Mouse (Mus musculus): ENCODE data around the gene Fignl2. TPM values are rescaled to one million over a fixed set of nuclear protein-coding genes. Genes with fewer than 3 reads are reported as not detected.

Gene Fignl2
- total RNA-seq, 1 experiment = 8.6 TPM

DNA sequence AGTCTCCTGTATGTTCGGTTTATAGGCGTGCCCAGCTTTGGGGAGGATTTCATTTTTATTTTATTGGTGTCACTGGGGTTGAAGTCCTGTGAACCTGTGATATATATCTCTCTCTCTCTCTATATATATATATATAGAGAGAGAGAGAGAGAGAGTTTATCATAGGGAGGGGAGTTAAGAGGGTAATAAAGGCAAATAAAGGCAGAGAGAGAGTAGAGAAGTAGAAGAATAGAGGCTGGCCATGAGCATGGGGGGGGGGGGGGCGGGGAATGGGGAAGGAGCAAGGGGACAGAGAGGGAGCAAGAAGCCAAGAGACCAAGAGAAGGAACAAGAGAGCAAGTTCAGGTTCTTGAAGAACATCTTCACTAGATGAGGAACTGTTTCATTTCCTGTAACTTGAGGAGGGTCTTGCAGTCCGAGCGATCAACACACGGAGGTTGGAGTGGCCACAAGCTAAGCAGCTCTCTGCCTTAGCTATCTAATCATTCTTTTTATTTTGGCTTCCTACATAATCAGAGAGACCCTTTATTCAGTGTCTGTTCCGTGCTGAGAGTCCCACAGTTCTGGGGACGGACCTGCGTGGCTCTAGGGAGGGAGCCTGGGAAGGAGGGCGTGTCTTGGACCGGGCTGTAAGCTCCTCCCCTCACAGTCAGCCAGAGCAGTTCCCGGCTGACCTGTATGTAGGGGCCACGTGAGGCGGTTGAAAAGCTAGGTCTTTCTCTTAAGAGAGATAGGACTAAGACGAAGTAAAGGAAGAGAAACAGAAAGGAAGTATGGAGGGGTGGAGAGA, 71.9 kb downstream of the Fignl2 start:
- in situ Hi-C loops (cut with MboI; ENCODE audit: low sequenced_read_pairs in 2 of 2, unreplicated experiment in 2 of 2) = no loop called here
- H3K9ac ChIP-seq (ENCODE audit: insufficient read depth, low read depth, low read length, poor library complexity, severe bottlenecking) = no peak overlapping the region
- no peak for DNase-seq (ENCODE audit: low read depth, low spot score)
- no peak for TF ChIP-seq HCFC1 (IDR thresholded peaks at IDR 0.05; ENCODE audit: borderline replicate concordance, insufficient read depth, low read length)
- TF ChIP-seq CHD2 (IDR thresholded peaks at IDR 0.05; ENCODE audit: low read depth, low read length) = no peak
- TF ChIP-seq ZNF384 (IDR thresholded peaks at IDR 0.05; ENCODE audit: low read depth, low read length) = no peak
- TF ChIP-seq ZC3H11A (IDR thresholded peaks at IDR 0.05; ENCODE audit: borderline replicate concordance, low read depth, low read length) = no peak
- TF ChIP-seq MAFK (IDR thresholded peaks at IDR 0.05; ENCODE audit: insufficient read depth, low read depth, low read length) = no peak
- H3K9me3 ChIP-seq (ENCODE audit: control insufficient read depth, insufficient read depth, low read depth, low read length) = no peaks in the 10 kb centered on the region
- peak overlapping the region in 1 of 2 experiments; percentile 74; a peak in 2 of 4 replicates for H3K4me3 ChIP-seq (ENCODE audit: insufficient read depth in 1 of 2, low read depth in 1 of 2, low read length in 2 of 2, poor library complexity in 1 of 2, severe bottlenecking in 1 of 2)
- peaks cover 0 to 2% of the 10 kb centered on the region in 2 experiments; a peak in 1 of 4 replicates for H3K4me1 ChIP-seq (ENCODE audit: control insufficient read depth in 2 of 2, insufficient read depth in 2 of 2, low read length in 2 of 2, poor library complexity in 1 of 2)
- no peak overlapping the region for H3K27ac ChIP-seq (ENCODE audit: insufficient read depth, low read depth, low read length, poor library complexity, severe bottlenecking)
- no peaks in the 10 kb centered on the region for H3K36me3 ChIP-seq (ENCODE audit: control insufficient read depth, insufficient read depth, low read length, poor library complexity, severe bottlenecking)

- Histone ChIP-seq H3K27ac (ENCODE audit: insufficient read depth, low read depth, low read length, poor library complexity, severe bottlenecking) (no peak overlapping the region), H3K4me1 (ENCODE audit: control insufficient read depth in 2 of 2, insufficient read depth in 2 of 2, low read length in 2 of 2, poor library complexity in 1 of 2) (peaks cover 0 to 2% of the 10 kb centered on the region in 2 experiments; a peak in 1 of 4 replicates), H3K4me3 (ENCODE audit: insufficient read depth in 1 of 2, low read depth in 1 of 2, low read length in 2 of 2, poor library complexity in 1 of 2, severe bottlenecking in 1 of 2) (no peak overlapping the region), H3K36me3 (ENCODE audit: control insufficient read depth, insufficient read depth, low read length, poor library complexity, severe bottlenecking) (no peaks in the 10 kb centered on the region), H3K9me3 (ENCODE audit: control insufficient read depth, insufficient read depth, low read depth, low read length) (no peaks in the 10 kb centered on the region), H3K9ac (ENCODE audit: insufficient read depth, low read depth, low read length, poor library complexity, severe bottlenecking) (no peak overlapping the region)
- DNase-seq (ENCODE audit: low read depth, low spot score) = no peak
- TF ChIP-seq HCFC1 (IDR thresholded peaks at IDR 0.05; ENCODE audit: borderline replicate concordance, insufficient read depth, low read length) (no peak), CHD2 (IDR thresholded peaks at IDR 0.05; ENCODE audit: low read depth, low read length) (no peak), MAFK (IDR thresholded peaks at IDR 0.05; ENCODE audit: insufficient read depth, low read depth, low read length) (no peak), ZC3H11A (IDR thresholded peaks at IDR 0.05; ENCODE audit: borderline replicate concordance, low read depth, low read length) (no peak), ZNF384 (IDR thresholded peaks at IDR 0.05; ENCODE audit: low read depth, low read length) (no peak)
- in situ Hi-C loops (cut with MboI; ENCODE audit: low sequenced_read_pairs in 2 of 2, unreplicated experiment in 2 of 2) = no loop called here
Observed at GRCm38 (mm10) chr15:101005717-101006116, 72.7 kb downstream of the Fignl2 start.

DNA sequence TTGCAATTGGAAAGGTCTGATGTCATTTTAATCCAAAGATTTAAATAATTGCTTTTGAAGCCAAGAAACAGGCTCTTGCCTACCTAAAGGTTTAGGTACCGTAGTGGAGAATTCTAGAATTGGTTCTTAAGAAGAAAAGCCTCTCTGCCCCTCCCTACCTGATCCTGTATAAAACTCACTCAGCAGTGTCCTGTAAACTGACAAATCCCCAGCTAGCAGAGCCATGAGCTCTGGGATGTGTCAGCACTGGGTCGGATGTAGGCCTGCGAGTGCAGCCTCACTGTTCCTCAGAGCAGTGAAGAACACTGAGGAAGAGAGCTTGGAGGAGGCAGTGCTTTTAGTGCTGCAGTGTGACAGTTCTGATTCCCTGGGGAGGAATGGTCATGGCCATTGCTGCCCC, 73.8 kb downstream of the Fignl2 start:
- TF ChIP-seq CHD2 (IDR thresholded peaks at IDR 0.05; ENCODE audit: low read depth, low read length) = no peak
- no peak for TF ChIP-seq MAFK (IDR thresholded peaks at IDR 0.05; ENCODE audit: insufficient read depth, low read depth, low read length)
- no peak for TF ChIP-seq ZNF384 (IDR thresholded peaks at IDR 0.05; ENCODE audit: low read depth, low read length)
- no peak for TF ChIP-seq HCFC1 (IDR thresholded peaks at IDR 0.05; ENCODE audit: borderline replicate concordance, insufficient read depth, low read length)
- no peak for TF ChIP-seq ZC3H11A (IDR thresholded peaks at IDR 0.05; ENCODE audit: borderline replicate concordance, low read depth, low read length)
- no peak overlapping the region for H3K4me3 ChIP-seq (ENCODE audit: insufficient read depth in 1 of 2, low read depth in 1 of 2, low read length in 2 of 2, poor library complexity in 1 of 2, severe bottlenecking in 1 of 2)
- in situ Hi-C loops (cut with MboI; ENCODE audit: low sequenced_read_pairs in 2 of 2, unreplicated experiment in 2 of 2) = no loop called here
- no peak overlapping the region for H3K9ac ChIP-seq (ENCODE audit: insufficient read depth, low read depth, low read length, poor library complexity, severe bottlenecking)
- no peak overlapping the region for H3K27ac ChIP-seq (ENCODE audit: insufficient read depth, low read depth, low read length, poor library complexity, severe bottlenecking)
- H3K4me1 ChIP-seq (ENCODE audit: control insufficient read depth in 2 of 2, insufficient read depth in 2 of 2, low read length in 2 of 2, poor library complexity in 1 of 2) = peaks cover 0 to 2% of the 10 kb centered on the region in 2 experiments; a peak in 1 of 4 replicates
- no peak for DNase-seq (ENCODE audit: low read depth, low spot score)
- H3K9me3 ChIP-seq (ENCODE audit: control insufficient read depth, insufficient read depth, low read depth, low read length) = no peaks in the 10 kb centered on the region
- no peaks in the 10 kb centered on the region for H3K36me3 ChIP-seq (ENCODE audit: control insufficient read depth, insufficient read depth, low read length, poor library complexity, severe bottlenecking)

DNA sequence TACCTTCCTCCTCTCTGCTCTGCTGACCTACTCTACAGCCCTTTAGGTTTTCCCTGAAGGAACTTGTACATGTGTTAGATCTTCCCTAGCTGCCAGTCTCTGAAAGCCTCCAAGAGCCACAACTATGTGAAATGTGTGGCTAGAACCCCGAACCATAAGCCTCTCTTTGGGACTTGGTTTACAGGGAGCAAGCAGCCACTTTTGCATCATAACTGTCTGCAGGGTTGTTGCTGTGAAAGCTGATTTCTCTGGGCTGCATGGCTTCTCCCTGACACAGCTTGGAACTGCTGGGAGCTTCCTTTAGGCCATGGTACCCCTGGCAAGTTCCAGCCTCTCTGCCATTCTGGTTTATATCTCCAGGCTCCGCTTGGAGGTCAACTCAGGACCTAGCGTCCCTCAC, 75.9 kb downstream of the Fignl2 start:
- TF ChIP-seq ZC3H11A (IDR thresholded peaks at IDR 0.05; ENCODE audit: borderline replicate concordance, low read depth, low read length) (no peak), HCFC1 (IDR thresholded peaks at IDR 0.05; ENCODE audit: borderline replicate concordance, insufficient read depth, low read length) (no peak), CHD2 (IDR thresholded peaks at IDR 0.05; ENCODE audit: low read depth, low read length) (no peak), ZNF384 (IDR thresholded peaks at IDR 0.05; ENCODE audit: low read depth, low read length) (no peak), MAFK (IDR thresholded peaks at IDR 0.05; ENCODE audit: insufficient read depth, low read depth, low read length) (no peak)
- in situ Hi-C loops (cut with MboI; ENCODE audit: low sequenced_read_pairs in 2 of 2, unreplicated experiment in 2 of 2) = no loop called here
- Histone ChIP-seq H3K9ac (ENCODE audit: insufficient read depth, low read depth, low read length, poor library complexity, severe bottlenecking) (no peak overlapping the region), H3K27ac (ENCODE audit: insufficient read depth, low read depth, low read length, poor library complexity, severe bottlenecking) (no peak overlapping the region), H3K36me3 (ENCODE audit: control insufficient read depth, insufficient read depth, low read length, poor library complexity, severe bottlenecking) (no peaks in the 10 kb centered on the region), H3K4me3 (ENCODE audit: insufficient read depth in 1 of 2, low read depth in 1 of 2, low read length in 2 of 2, poor library complexity in 1 of 2, severe bottlenecking in 1 of 2) (no peak overlapping the region), H3K4me1 (ENCODE audit: control insufficient read depth in 2 of 2, insufficient read depth in 2 of 2, low read length in 2 of 2, poor library complexity in 1 of 2) (peaks cover 0 to 2% of the 10 kb centered on the region in 2 experiments; a peak in 1 of 4 replicates), H3K9me3 (ENCODE audit: control insufficient read depth, insufficient read depth, low read depth, low read length) (no peaks in the 10 kb centered on the region)
- DNase-seq (ENCODE audit: low read depth, low spot score) = no peak

All from ES-E14 (cell line).